Mouse (Mus musculus) activated CD4-positive, CD25-positive, alpha-beta regulatory T cell (primary cell): ENCODE results near the gene Enho. TPM values are rescaled to one million over a fixed set of nuclear protein-coding genes. Genes with fewer than 3 reads are reported as not detected.

Source experiments
- polyA plus RNA-seq, 2 experiments: library from polyadenylated mRNA; unstranded; fragments of 100-300 nt; shearing (Covaris generic); gene quantifications; one replicate each; pipeline ENCODE4 v1.2.1; 2017

Enho gene
- under 1 TPM in 1 of 2 experiments, not detected in 1; 0.50 TPM for polyA plus RNA-seq

GRCm38 (mm10) chr4:41639913-41640507, at the start of gene Enho:
Gene Enho, minus strand, starts transcription at chr4:41640324.

Other genes with a start within 250 kb of the Enho start
- 1 to 10 TPM; 1.2 to 1.4 TPM for gene Kif24, start 175.4 kb downstream of the Enho start, polyA plus RNA-seq
- 10 to 100 TPM; 15.3 to 16.5 TPM for gene Nudt2, start 175.2 kb downstream of the Enho start, polyA plus RNA-seq
- under 1 TPM; 0.24 to 0.72 TPM for gene AI464131, start 137.2 kb downstream of the Enho start, polyA plus RNA-seq
- gene 1110017D15Rik, start 123.0 kb downstream of the Enho start, polyA plus RNA-seq = not detected
- gene Fam219a, start 70.8 kb downstream of the Enho start, polyA plus RNA-seq = 1 to 10 TPM; 3.1 to 3.5 TPM
- gene Dnaic1, start 70.5 kb downstream of the Enho start, polyA plus RNA-seq = not detected
- gene Cntfr, start 56.8 kb upstream of the Enho start, polyA plus RNA-seq = not detected
- gene Il11ra1, start 59.7 kb upstream of the Enho start, polyA plus RNA-seq = 1 to 10 TPM; 2.7 to 5.1 TPM
- gene Rpp25l, start 73.2 kb upstream of the Enho start, polyA plus RNA-seq = 10 to 100 TPM; 45.8 to 48.4 TPM
- gene Dctn3, start 82.8 kb upstream of the Enho start, polyA plus RNA-seq = 100 to 1,000 TPM; 138 to 139 TPM
- gene Arid3c, start 90.8 kb upstream of the Enho start, polyA plus RNA-seq = not detected
- gene Galt, start 114.9 kb upstream of the Enho start, polyA plus RNA-seq = 10 to 100 TPM; 67.6 to 86.4 TPM
- gene Sigmar1, start 115.8 kb upstream of the Enho start, polyA plus RNA-seq = 10 to 100 TPM; 21.2 to 31.7 TPM
- gene Ccl27a, start 133.9 kb upstream of the Enho start, polyA plus RNA-seq = 1 to 10 TPM; 5.6 to 8.4 TPM